Mouse (Mus musculus) c-Kit-negative CD71-positive TER-119-positive erythroid progenitor cells, embryonic 14.5 days (primary cell): ENCODE results near the gene Apoh.

ENCODE experiments used
- DNase-seq: peaks from one replicate; pipeline ENCODE4 v3.0.0-alpha.2; 2013; ENCODE audit warnings: low read depth, low spot score

Apoh gene

DNA sequence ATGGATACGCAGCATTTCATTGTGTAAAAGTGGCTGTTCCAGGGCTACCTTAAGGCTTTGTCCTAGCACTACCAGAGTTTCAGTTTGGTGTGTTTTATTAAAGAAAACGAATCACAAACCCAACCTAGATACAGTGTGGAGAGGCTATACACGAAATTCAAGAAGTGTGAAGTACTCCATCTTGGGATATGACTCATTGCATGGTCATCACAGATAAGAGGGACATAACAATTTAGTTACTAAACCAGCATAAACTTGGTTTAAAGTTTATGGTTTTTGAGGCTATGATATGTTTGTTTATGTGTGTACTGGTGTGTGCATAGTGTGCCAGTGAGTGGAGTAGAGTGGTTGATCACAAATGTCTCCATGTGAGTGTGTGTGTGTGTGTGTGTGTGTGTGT lies 116.4 kb downstream of the Apoh start:
- DNase-seq, result no peak
